Mouse (Mus musculus) heart, adult 9 months (tissue): ENCODE data around the gene Ccr3.
A peak's percentile ranks its signal among the peaks of the same experiment; 100 is the strongest.
"Not testable (repeated sequence)": the region's sequence is repeated elsewhere in the genome, so short reads cannot be mapped to it uniquely, and the experiment has no call there.

ENCODE experiments used
- DNase-seq, 2 experiments: peaks; one replicate each; pipeline ENCODE4 v3.0.0; 2022; ENCODE audit warnings: low spot score in 2 of 2

Gene Ccr3

DNA sequence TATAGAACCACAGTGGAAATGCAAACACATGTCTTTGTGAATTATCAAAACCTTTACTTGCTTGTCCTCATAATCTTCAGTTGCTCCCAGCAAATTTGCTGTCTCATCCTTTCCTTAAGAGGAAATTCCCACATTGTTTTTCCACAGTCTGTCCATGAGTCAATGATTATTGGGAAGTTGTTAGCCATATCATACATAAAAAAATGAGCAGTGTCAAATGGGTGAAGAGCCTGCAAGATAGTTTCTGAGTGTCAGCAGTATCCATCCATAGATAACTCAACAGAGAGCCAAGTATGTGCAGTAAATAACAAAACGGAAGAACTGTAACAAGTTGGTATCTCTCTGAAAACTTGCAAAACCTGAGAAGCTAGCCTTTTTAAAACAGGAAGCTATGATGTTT, at the start of gene Ccr3:
TSS of gene Ccr3 (plus strand) at position 301 of the 400 bp plus-strand sequence.
- DNase-seq = no peak

- no peak for DNase-seq
These were observed 46.1 kb upstream of the Ccr3 start for GRCm38 (mm10) chr9:123975630-123976029.

- DNase-seq = no peak
These were observed 44.7 kb upstream of the Ccr3 start for GRCm38 (mm10) chr9:123976876-123977663.

- no peak for DNase-seq
These were observed 43.5 kb upstream of the Ccr3 start, which contains the start of gene Ccr1l1 for GRCm38 (mm10) chr9:123978308-123978707. TSS of gene Ccr1l1 (minus strand) at chr9:123978408.

DNA sequence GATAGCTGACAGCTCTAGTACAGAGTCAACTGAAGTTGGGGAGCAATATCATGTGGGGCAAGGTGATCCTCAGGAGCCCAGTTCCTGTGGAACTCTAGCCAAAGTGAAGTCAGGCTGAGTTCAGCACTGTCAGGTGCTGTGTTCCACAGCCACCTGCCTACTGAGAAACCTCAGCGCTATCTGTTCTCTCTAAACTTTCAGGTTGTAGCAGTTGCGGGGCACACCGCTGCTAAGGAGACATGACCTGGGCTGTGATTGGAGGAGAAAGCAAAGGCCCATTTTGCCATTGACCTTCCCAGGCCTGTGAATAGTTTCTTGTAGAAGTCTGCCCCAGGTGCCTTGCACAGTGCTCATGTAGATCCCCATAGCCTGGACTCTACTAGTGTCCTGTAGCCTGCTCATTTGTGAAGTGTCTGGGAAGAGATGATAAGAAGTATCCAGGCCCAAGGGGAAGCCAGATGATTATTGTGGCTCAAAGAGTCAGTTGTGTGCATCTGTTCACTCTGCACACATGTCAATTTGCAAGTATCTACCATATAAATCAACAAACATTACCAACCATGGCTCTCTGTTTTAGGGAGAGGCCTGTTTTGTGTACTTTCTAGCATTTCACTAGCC, 40.8 kb upstream of the Ccr3 start:
- not testable (repeated sequence) for DNase-seq

DNA sequence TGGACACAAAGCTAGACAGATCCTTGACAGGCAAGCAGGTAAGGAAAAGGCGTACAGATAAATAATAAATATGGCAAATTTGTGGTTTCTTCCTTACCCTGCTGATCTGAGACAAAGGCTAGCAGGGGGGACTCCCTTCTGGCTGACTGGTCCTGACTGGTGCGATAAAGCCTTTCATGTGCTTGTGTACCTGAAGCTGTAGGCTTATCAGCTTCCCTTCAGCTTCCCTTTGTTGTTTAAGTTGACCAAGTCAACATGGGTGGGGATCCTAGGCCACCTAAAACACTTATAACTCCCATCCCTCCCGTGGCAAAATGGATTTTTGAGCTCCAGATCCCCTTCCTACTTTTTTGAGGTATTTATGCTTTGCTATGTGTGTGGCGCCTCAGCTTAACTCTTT, 39.9 kb upstream of the Ccr3 start:
- DNase-seq = no peak

GRCm38 (mm10) chr9:123982720-123983119, 39.1 kb upstream of the Ccr3 start:
- DNase-seq = no peak

GRCm38 (mm10) chr9:123984943-123985342, 36.8 kb upstream of the Ccr3 start:
- DNase-seq = no peak

DNA sequence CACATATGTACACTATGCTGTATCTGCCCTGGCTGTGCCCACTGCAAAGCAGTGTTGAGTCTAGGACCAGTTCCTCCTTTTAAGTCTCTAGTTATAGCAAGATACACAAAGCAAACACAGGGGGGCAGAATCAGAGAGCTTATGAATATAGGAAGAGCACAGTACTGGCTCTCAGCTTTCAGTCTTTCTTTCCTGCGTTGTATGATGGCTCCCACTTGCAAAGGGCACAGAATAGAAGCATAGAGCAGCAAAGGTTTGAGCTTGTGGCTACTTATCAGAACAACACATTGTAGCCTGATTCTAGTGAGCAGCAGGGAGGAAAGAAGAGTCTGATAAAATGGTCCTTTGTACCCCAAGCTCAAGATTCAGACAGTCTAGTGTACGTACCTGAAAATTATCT, 35.6 kb upstream of the Ccr3 start:
- peak; percentile 18 to 28 for DNase-seq

DNA sequence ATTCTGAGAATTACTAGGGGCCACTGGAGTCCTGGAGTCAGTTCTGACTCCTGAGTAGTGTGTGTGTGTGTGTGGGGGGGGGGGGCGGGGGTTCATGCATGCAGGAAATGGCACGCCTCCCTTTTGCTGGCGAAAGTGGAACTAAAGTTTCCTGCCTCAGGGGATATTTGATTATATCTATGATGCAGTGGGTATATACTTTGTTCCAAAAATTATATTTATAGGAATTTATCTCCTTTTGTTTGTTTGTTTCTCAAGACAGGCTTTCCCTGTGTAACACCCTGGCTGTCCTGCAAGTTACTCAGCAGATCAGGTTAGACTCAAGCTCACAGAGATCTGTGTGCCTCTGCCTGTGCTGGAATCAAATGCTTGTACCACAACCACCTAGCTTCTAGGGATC, 32.1 kb upstream of the Ccr3 start:
- no peak for DNase-seq

DNA sequence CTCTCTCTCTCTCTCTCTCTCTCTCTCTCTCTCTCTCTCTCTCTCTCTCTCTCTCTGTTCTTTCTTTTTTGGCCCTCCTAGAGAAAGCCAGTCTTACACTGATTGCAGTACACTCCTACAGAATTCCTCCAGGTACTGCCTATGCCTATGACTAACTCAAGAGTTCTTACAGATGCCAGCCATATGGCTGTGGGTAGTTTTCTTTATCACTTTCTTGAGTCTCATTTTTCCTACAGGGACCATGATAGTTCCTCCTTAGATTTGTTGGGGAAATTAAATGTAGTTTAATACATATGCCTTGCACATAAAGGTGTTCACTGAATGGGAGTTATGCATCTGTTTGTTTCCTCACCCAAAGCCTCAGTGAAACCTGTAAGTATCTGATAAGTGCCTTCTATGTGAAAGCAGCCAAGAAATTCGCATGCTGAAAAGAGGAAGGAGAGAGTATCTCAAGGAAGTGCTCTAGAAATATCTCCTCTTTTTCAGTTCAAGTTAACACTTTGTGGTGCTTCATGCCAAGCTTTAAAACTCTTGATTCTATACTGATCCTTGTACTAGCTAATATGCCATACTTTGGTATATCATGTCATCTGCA, 30.4 kb upstream of the Ccr3 start:
- DNase-seq = no peak

- DNase-seq = no peak
These were observed 24.1 kb upstream of the Ccr3 start for GRCm38 (mm10) chr9:123997719-123998118.

- DNase-seq = no peak
These were observed 22.0 kb upstream of the Ccr3 start for GRCm38 (mm10) chr9:123999784-124000183.

GRCm38 (mm10) chr9:124012691-124013090, 9.1 kb upstream of the Ccr3 start:
- DNase-seq = no peak

DNA sequence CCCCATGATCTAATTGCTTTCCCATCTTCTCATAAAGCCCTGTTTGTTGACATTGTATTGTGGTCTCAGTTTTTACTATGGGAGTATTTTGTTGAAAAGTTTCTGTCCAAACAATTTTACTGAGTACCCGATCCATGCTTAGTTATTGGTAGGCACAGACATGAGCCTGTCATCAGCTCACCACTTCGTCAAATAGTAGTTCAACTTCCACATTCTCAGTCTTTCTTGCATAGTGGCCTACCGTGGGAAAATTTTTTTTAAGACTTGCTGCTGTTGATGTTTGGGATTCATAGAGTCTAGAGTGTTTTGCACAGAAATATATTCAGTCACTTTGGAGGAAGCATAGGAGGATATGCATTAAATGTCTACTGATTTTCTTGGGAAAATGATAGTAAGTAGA, 8.5 kb upstream of the Ccr3 start:
- DNase-seq = no peak

DNA sequence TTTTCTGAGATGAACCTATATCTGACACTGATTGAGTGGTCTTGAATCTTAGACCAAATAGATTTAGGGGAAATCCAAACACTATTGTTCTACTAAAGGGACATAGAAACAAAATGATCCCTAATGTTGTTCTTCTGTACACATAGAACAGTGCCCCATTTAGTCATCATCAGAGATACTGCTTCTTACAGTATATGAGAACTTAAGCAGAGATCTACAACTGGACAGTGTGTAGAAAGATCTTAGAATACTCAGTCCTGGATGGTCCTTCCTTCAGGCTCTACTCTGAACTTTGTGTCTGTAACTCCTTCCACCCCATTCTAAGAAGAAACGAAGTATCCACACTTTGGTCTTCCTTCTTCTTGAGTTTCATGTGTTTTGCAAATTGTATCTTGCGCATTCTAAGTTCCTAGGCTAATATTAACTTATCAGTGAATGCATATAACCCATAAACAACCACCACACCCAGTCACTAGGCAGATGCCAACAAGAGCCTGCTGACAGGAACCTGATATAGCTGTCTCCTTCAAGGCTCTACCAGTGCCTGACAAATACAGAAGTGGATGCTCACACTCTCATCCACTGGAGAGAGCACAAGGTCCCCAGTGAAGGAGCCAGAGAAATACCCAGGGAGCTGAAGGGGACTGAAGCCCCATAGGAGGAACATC, 6.7 kb upstream of the Ccr3 start:
- DNase-seq = no peak

DNA sequence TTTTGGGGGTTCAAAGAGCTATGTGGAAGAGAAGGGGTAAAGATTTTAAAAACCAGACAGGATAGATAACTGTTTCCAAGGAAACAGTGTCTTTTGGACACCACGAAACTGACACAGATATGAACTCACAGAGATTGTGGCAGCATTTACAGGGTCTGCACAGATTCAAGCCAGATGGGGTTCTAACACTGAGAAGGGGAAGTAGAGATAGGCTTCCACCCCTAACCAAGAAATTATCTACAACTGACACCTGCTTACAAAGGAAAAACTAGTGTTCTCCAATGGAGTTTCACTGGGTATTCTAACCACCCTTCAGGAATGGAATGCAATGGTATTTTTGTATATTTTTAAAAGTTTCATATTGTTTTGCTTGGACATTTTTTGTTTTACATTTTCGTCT, 5.7 kb upstream of the Ccr3 start:
- DNase-seq = no peak

- peak; percentile 29 to 33 for DNase-seq
These were observed 1.9 kb upstream of the Ccr3 start for GRCm38 (mm10) chr9:124019887-124020286.

- DNase-seq = peak; percentile 7 to 19
These were observed 11.6 kb downstream of the Ccr3 start for GRCm38 (mm10) chr9:124033345-124033744.

GRCm38 (mm10) chr9:124037707-124038106, 15.9 kb downstream of the Ccr3 start:
- DNase-seq = peak; percentile 64 to 75

DNA sequence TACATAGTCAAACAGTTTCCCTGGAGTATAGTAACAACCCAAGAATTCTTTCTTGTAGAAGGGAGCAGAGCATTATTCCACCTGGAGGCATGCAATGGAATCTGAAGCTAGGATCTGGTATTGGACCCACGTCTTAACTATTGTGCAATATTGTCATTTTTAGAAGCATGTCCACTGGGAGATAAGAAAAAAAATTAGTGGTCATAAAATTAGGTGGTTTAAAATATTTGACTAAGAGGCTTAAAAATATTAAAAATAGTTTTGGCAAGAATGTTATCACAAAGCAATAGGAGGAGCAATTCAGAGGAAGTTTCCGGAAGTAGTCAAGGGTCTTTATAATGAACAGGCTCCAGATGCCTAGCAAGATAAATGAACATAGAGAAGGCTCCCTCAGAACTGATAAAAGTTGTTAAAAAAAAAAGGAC, 16.4 kb downstream of the Ccr3 start:
- DNase-seq = no peak

DNA sequence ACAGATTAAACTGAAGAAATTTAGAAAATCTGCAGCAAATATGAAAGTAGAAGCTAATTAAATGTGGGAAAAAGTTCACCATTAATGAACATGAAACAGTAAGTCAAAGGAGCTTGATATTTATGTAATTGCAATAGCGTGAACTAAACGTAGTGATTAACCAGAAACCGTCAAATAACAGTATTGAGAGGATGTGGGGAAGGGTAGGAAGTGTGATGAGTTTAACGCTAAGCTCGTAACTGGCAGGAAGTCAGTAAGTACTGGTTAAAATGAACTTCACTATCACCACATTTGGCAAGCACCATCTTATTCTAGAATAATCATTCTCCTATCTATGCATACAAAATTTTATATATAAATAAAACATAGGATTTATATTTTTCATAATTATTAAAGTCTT, 17.2 kb downstream of the Ccr3 start:
- DNase-seq = no peak
